Mouse (Mus musculus) erythroblast, embryonic 14.5 days (primary cell): Measurements from ENCODE around the gene Adipor2. TPM values are rescaled to one million over a fixed set of nuclear protein-coding genes. Genes with fewer than 3 reads are reported as not detected.

Source experiments
- H3K27me3 ChIP-seq: 2 replicates; pipeline ENCODE4 v1.6.1; 2012; ENCODE audit warnings: inconsistent platforms; ENCODE audit not compliant: control insufficient read depth
- H3K36me3 ChIP-seq: 2 replicates; pipeline ENCODE4 v1.6.1; 2012; ENCODE audit warnings: mild to moderate bottlenecking, inconsistent platforms; ENCODE audit not compliant: control insufficient read depth
- H3K4me1 ChIP-seq: 2 replicates; pipeline ENCODE4 v1.6.1; 2012; ENCODE audit warnings: inconsistent platforms; ENCODE audit not compliant: control insufficient read depth
- H3K4me3 ChIP-seq: replicated peaks from 2 replicates; pipeline ENCODE3; 2012; ENCODE audit warnings: moderate library complexity, mild to moderate bottlenecking, inconsistent platforms
- H3K9me3 ChIP-seq: 2 replicates; pipeline ENCODE4 v1.6.1; 2012; ENCODE audit warnings: low read length, inconsistent platforms, mixed read lengths; ENCODE audit not compliant: control insufficient read depth
- GATA1 ChIP-seq: IDR thresholded peaks from 2 replicates; pipeline ENCODE4 v1.6.1; 2012; ENCODE audit warnings: low read length, inconsistent platforms, mixed read lengths
- TAL1 ChIP-seq: IDR thresholded peaks from 3 replicates; pipeline ENCODE4 v1.6.1; 2012; ENCODE audit warnings: low read length, inconsistent platforms, mixed read lengths
- polyA plus RNA-seq: library from polyadenylated mRNA; stranded (reverse); fragments of >175 nt; gene quantifications from 2 replicates; pipeline ENCODE4 v1.2.3, GENCODE M21; 2012

The Adipor2 gene
- polyA plus RNA-seq, 1 experiment: 0.74 TPM

DNA sequence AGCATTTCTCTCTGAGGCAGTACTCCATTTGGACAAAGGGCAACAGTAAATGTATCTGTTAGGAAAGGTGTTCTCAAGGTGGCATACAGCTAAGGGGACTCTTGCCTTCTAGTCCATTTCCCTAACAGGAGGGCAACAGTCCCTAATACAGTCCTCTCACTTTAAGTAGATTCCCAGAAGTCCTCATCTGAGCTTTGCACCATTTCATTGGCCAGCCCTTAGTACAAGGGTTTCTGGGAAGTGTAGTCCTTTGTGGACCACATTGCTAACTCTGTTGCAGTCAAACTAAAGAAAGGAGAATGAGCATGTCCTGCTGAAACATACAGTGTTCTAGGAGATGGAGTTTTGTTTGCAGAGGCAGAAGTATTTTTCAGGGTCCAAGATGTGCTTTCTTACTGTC is 76.1 kb downstream of the Adipor2 start:
- H3K4me3 ChIP-seq: no peak overlapping the region
- H3K27me3 ChIP-seq: no peaks in the 10 kb centered on the region
- no peaks in the 10 kb centered on the region for H3K9me3 ChIP-seq
- TF ChIP-seq TAL1 (no peak), GATA1 (no peak)
- H3K36me3 ChIP-seq: no peaks in the 10 kb centered on the region
- no peaks in the 10 kb centered on the region for H3K4me1 ChIP-seq

DNA sequence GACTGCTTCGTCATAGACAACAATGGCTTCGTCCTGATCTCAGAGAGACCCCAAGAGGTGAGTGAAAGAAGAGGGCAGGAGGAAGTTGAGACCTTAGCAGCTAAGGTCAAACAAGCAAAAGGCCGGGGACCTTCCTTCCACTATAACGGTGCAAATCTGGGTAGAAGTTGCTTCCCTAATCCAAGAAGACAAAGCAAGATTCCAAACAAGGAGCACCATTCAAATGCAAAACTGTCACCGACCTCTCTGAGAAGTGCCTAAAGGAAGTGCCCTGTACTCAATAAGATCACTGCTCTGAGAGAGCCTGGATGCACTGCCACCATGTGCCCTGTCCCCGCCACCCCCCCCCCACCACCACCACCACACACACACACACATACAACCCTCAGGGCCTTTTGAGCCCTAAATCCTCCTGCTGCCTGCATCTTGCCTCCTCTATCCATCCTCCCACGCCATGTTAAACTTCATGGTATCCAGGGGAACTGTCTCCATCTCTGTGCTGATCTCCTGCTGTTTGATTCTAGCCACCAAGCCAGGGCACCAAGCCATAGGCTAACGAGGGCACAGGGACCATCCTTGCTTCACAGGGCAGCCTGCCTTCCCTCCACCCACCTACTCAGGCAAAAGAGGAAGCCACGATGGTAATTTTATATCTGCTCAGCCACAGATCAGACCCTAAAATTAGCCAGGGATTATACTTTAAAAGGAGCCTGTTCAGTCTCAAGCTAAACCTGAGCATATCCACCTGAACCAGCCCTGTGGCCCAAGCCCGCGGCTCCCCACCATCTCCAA is 79.2 kb downstream of the Adipor2 start:
- Histone ChIP-seq H3K4me3 (no peak overlapping the region), H3K4me1 (no peaks in the 10 kb centered on the region), H3K36me3 (no peaks in the 10 kb centered on the region), H3K27me3 (peaks cover 2% of the 10 kb centered on the region; the same call in 1 of the 2 replicates), H3K9me3 (no peaks in the 10 kb centered on the region)
- TF ChIP-seq GATA1 (no peak), TAL1 (no peak)

DNA sequence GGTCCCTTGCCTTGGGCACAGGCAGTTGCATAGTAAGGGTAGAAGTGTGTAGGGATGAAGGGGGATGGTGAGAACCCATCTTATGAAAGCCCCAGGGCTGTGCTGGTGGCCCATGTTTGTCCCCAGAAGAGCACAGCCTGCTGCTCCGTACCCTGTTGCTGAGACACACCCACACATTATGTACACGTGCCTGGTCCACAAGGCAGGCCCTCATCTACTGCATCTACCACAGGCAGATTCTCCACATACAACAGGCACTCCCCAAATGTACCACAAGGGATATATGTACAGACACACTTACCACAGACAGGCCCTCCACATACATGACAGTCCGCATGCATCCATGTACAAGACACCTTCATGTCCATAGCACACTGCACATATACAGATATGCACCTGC is 80.2 kb downstream of the Adipor2 start:
- peaks cover 9% of the 10 kb centered on the region for H3K27me3 ChIP-seq
- TF ChIP-seq GATA1 (no peak), TAL1 (no peak)
- H3K4me1 ChIP-seq: no peaks in the 10 kb centered on the region
- no peaks in the 10 kb centered on the region for H3K36me3 ChIP-seq
- no peak overlapping the region for H3K4me3 ChIP-seq
- no peaks in the 10 kb centered on the region for H3K9me3 ChIP-seq

DNA sequence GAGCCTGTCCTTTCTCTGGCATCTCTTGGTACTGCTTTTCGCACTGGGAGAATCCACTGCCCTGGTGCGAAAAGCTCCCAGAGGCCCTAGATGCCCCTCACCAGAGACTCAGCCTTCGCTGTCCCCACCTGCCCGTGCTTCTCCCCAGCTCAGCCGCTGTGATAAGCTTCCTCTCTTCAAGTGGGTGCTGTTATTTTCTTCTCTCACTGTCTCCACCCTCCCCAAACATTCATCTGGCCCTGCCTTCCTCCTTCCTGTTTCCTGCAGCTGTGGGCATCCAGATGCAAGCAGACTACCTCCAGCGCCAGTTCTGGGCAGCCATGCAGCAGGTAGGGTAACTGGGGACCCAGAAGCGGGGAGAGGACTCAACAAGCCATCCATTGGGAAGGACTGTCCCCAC is 81.4 kb downstream of the Adipor2 start:
- Histone ChIP-seq H3K36me3 (no peaks in the 10 kb centered on the region), H3K4me1 (no peaks in the 10 kb centered on the region), H3K9me3 (no peaks in the 10 kb centered on the region), H3K4me3 (no peak overlapping the region), H3K27me3 (peaks cover 15% of the 10 kb centered on the region)
- no peak for TF ChIP-seq TAL1
- no peak for TF ChIP-seq GATA1

DNA sequence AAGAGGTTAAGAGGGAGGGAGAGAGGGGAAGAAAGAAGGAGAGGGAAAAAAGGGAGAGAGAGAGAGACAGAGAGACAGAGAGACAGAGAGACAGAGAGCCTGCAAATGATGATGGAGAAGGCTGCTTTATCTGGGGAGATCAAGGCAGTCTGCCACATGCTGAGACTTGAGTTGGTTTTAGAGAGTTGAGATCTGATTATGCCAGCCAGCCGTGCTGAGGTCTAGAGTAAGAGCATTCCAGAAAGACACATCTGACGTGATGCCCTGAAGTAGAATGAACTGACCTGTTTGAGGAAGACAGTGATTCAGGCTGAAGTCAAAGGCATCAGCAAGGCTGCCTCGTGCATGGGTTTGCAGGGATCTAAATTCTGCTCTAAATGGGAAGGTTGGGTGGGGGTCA is 83.7 kb downstream of the Adipor2 start:
- TF ChIP-seq TAL1 (no peak), GATA1 (no peak)
- Histone ChIP-seq H3K4me3 (no peak overlapping the region), H3K27me3 (peaks cover 38% of the 10 kb centered on the region), H3K4me1 (no peaks in the 10 kb centered on the region), H3K9me3 (no peaks in the 10 kb centered on the region), H3K36me3 (no peaks in the 10 kb centered on the region)

DNA sequence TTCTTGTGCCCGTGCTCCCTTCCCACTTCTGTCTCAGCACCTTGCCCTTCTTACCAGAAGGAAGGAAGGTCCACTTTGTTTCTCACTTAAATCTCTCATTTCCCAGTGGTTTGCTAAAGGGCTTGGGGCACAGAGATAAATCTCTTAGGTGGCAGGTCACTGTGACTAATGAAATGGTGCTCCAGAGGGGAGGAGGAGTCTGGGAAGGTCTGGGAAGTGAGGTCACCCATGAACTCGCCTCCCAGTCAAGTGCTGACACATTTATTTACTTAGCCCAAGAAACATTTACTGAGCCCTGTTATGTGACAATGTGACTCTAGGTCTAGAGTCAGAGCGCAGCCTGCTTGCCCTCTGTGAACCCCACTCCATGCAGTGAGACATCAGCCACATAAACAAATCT is 84.3 kb downstream of the Adipor2 start:
- no peaks in the 10 kb centered on the region for H3K36me3 ChIP-seq
- H3K4me3 ChIP-seq: no peak overlapping the region
- H3K27me3 ChIP-seq: peaks cover 44% of the 10 kb centered on the region
- no peaks in the 10 kb centered on the region for H3K9me3 ChIP-seq
- TF ChIP-seq GATA1: no peak
- no peak for TF ChIP-seq TAL1
- H3K4me1 ChIP-seq: no peaks in the 10 kb centered on the region

DNA sequence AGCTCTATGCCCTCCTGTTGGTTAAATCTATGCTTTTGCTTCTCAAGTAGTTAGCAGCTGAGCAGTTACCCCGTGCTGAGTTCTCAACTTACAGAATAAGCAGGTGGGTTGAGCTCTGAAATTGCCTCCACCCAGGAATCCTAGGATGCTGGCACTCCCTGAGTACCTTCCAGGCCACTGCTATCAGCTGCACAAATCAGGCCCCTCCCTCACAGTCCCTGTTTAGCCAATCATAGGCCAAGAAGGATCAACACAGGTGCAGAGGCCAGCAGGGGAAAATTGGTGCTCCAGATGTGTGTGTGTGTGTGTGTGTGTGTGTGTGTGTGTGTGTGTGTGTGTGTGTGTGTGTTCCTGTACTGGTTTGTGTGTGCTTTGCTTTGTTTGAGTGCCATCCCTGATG is 85.4 kb downstream of the Adipor2 start:
- TF ChIP-seq TAL1: no peak
- no peak for TF ChIP-seq GATA1
- Histone ChIP-seq H3K9me3 (no peaks in the 10 kb centered on the region), H3K4me1 (no peaks in the 10 kb centered on the region), H3K36me3 (no peaks in the 10 kb centered on the region), H3K27me3 (peaks cover 52% of the 10 kb centered on the region), H3K4me3 (no peak overlapping the region)

DNA sequence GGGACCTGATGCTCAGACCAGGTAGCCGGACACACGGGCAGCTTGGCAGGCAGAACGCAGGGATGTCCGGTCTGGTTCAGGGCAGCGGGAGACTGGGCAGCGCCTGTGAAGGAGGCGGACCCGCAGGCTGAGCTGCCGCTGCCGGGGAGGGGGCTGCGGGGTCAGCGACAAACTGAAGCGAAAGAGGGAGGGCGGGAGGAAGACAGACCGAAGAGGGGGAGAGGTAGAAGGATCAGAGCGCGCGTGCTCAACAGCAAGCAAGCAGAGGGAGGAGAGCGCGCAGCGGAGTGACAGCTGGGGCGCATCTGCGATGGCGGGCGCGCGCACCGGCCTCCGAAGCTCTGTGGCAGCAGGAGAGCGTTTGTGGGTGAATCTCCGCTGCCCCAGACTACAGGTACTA is 87.0 kb downstream of the Adipor2 start, which contains the start of gene Lrtm2:
TSS of gene Lrtm2 (minus strand) at position 261 of the 400 bp plus-strand sequence.
- peaks cover 55% of the 10 kb centered on the region for H3K27me3 ChIP-seq
- H3K4me3 ChIP-seq: no peak within 1 kb of the TSS
- TF ChIP-seq TAL1 (no peak), GATA1 (no peak)
- H3K4me1 ChIP-seq: no peaks in the 10 kb centered on the region
- H3K9me3 ChIP-seq: no peaks in the 10 kb centered on the region
- H3K36me3 ChIP-seq: no peaks in the 10 kb centered on the region

DNA sequence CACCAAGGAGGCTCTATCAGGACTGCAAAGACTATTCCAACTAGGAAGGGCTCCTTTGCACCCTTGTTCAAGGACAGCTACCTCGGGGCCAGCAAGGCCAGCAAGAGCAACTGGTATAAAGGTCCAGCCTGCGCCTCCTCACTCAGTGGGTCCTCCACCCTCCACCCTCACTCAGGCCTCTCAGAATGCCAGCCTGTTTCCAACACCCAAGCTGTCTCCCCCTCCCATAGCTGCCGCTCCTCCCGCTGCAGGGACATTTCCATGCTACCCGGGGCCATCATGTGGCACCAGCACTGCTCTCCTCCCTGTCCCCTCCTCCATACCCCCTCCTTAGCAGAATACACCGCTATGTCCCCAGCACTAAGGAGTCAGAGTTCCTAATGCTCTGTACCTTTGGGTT is 87.6 kb downstream of the Adipor2 start:
- Histone ChIP-seq H3K4me1 (no peaks in the 10 kb centered on the region), H3K27me3 (peaks cover 55% of the 10 kb centered on the region), H3K9me3 (no peaks in the 10 kb centered on the region), H3K4me3 (no peak overlapping the region), H3K36me3 (no peaks in the 10 kb centered on the region)
- no peak for TF ChIP-seq GATA1
- no peak for TF ChIP-seq TAL1

DNA sequence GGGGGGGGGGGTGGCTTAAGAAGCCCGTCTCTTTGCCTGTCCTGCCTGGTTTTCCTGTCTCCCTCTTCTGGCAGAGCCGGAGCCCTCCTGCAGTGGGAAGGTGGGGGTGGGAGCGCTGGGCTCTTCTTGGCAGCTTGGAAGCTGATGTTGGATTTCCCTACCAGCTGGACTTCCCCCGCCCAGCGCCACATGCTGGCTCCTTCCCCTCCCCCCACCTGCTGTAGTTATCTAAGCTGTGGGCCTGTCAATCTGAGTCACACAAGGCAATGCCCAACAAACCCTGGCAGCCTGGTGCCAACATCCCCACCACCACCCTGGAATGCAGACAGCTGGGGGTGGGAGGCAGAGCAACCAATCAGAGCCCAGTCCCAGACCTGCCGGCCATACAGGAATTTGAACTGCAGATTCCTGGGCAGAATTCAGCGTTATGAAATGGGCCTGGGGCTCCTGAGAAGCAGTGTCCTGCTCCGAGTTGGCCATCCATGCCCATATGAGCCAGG is 88.2 kb downstream of the Adipor2 start:
- Histone ChIP-seq H3K36me3 (no peaks in the 10 kb centered on the region), H3K9me3 (no peaks in the 10 kb centered on the region), H3K4me3 (no peak overlapping the region), H3K27me3 (peaks cover 53% of the 10 kb centered on the region), H3K4me1 (no peaks in the 10 kb centered on the region)
- TF ChIP-seq GATA1: no peak
- no peak for TF ChIP-seq TAL1
